Mouse (Mus musculus) embryo, embryonic 11 days (tissue): ENCODE data around the gene Gjb1.
A peak's percentile ranks its signal among the peaks of the same experiment; 100 is the strongest.

Source experiments
- DNase-seq: peaks from one replicate; pipeline ENCODE4 v3.0.0-alpha.2; 2015

Gene Gjb1

GRCm38 (mm10) chrX:101418946-101419724, 43.0 kb downstream of the Gjb1 start:
- peak; percentile 39 for DNase-seq

GRCm38 (mm10) chrX:101419725-101420699, 43.8 kb downstream of the Gjb1 start:
- DNase-seq = peak; percentile 92

GRCm38 (mm10) chrX:101420700-101421095, 44.5 kb downstream of the Gjb1 start, which contains the start of gene Zmym3:
TSS of gene Zmym3 (minus strand) at chrX:101420849.
- DNase-seq = peak; percentile 25

- DNase-seq = no peak
Observed at GRCm38 (mm10) chrX:101423462-101423861, 47.3 kb downstream of the Gjb1 start.

- peak; percentile 14 for DNase-seq
Observed at GRCm38 (mm10) chrX:101427774-101428173, 51.6 kb downstream of the Gjb1 start.

- peak; percentile 34 for DNase-seq
Observed at GRCm38 (mm10) chrX:101428785-101429141, 52.6 kb downstream of the Gjb1 start.

- DNase-seq = peak; percentile 94
Observed at GRCm38 (mm10) chrX:101429142-101429949, 53.2 kb downstream of the Gjb1 start, which contains the start of gene Nono. TSS of gene Nono (plus strand) at chrX:101429318.

GRCm38 (mm10) chrX:101429976-101430375, 53.8 kb downstream of the Gjb1 start:
- DNase-seq = peak; percentile 43
